ENCODE assay signal across 14 mouse cellular contexts in the genomic region with DNA sequence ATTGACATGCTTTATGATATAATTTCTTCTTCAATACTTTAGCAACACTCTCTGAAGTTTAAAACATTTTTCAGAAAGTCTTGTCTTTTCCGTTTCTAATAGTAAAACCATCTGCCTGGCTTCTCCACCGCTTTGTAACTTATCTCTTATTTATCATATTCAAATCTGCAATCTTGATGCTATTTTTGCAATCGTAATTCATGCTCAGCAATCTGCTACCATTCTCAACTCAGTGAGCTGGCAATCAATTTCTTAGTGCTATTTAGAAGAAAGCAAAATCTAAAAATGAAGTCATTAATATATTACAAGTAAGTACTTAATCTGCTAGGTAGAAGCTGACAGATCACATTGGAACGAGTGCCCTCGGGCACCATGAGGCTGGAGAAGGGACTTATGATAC.
"Had no signal": no experiment of that assay in that cellular context is flagged by ENCODE, and none has a peak within 500 bp of the region (broad histone marks: within the 10 kb centered on the region; RNA-seq: fewer than 3 reads in every experiment).

No protein-coding gene starts in this region.

- H3K9ac ChIP-seq: limb, embryonic 13.5 days; liver, embryonic 14.5 days; neural tube, embryonic 15.5 days had no signal

- H3K36me3 ChIP-seq: limb, embryonic 13.5 days; midbrain, embryonic 10.5 days; neural tube, embryonic 15.5 days had no signal

- H3K27me3 ChIP-seq: limb, embryonic 13.5 days; neural tube, embryonic 15.5 days had no signal

- H3K27ac ChIP-seq: limb, embryonic 13.5 days; liver, embryonic 14.5 days; midbrain, embryonic 10.5 days; neural tube, embryonic 15.5 days; stomach, postnatal 0 days had no signal

- H3K4me3 ChIP-seq: limb, embryonic 13.5 days; midbrain, embryonic 10.5 days; myocyte; neural tube, embryonic 15.5 days had no signal

- DNase-seq: kidney, adult 8-10 months; kidney, postnatal 25 days; left cerebral cortex, postnatal 4 days; lung, adult 18-20 months; midbrain, embryonic 14.5 days; right cerebral cortex, adult 18-20 months; thymus, adult 18-20 months; thymus, postnatal 14 days had no signal

- H3K9me3 ChIP-seq: limb, embryonic 13.5 days; midbrain, embryonic 10.5 days; neural tube, embryonic 15.5 days had no signal

- H3K4me1 ChIP-seq: limb, embryonic 13.5 days; midbrain, embryonic 10.5 days; neural tube, embryonic 15.5 days had no signal

- H3K4me2 ChIP-seq: limb, embryonic 13.5 days; neural tube, embryonic 15.5 days had no signal
